Mouse (Mus musculus): ENCODE data around the gene Rexo1.

GRCm38 (mm10) chr10:80538710-80539394 lies 22.5 kb downstream of the Rexo1 start, which contains the start of gene Atp8b3:
- TF ChIP-seq CTCF (IDR thresholded peaks at IDR 0.05) (peak; percentile 22; the same call in 1 of the 2 replicates), POLR2A (IDR thresholded peaks at IDR 0.05; ENCODE audit: insufficient read depth, low read depth, low read length) (no peak), EP300 (IDR thresholded peaks at IDR 0.05; ENCODE audit: insufficient read depth, low read depth, low read length) (no peak)
